Mouse (Mus musculus): Measurements from ENCODE around the gene Catsperz. TPM values are rescaled to one million over a fixed set of nuclear protein-coding genes. Genes with fewer than 3 reads are reported as not detected.

The Catsperz gene
- polyA plus RNA-seq, 1 experiment from 2014 or later = 1.6 TPM

GRCm38 (mm10) chr19:6892512-6892911 lies 32.7 kb downstream of the Catsperz start:
- H3K4me3 ChIP-seq (replicated peaks) = no peak overlapping the region
- H3K4me2 ChIP-seq = no peak overlapping the region
- H3K9ac ChIP-seq = no peak overlapping the region
- no peaks in the 10 kb centered on the region for H3K27me3 ChIP-seq (replicated peaks)
- no peak overlapping the region for H3K27ac ChIP-seq
- H3K36me3 ChIP-seq = no peaks in the 10 kb centered on the region
- no peak for ATAC-seq (ENCODE audit: insufficient read depth, low FRiP score, low read depth)
- WGBS = 60% methylated on average over 4 of the region's 4 CpGs
- no peaks in the 10 kb centered on the region for H3K9me3 ChIP-seq
- no peaks in the 10 kb centered on the region for H3K4me1 ChIP-seq

- ATAC-seq (ENCODE audit: insufficient read depth, low FRiP score, low read depth) = no peak
- no peaks in the 10 kb centered on the region for H3K36me3 ChIP-seq
- H3K27me3 ChIP-seq (replicated peaks) = no peaks in the 10 kb centered on the region
- whole genome bisulfite sequencing = 85% methylated on average over 4 of the region's 4 CpGs
- no peak overlapping the region for H3K9ac ChIP-seq
- H3K4me1 ChIP-seq = no peaks in the 10 kb centered on the region
- H3K27ac ChIP-seq = no peak overlapping the region
- no peak overlapping the region for H3K4me2 ChIP-seq
- no peak overlapping the region for H3K4me3 ChIP-seq (replicated peaks)
- H3K9me3 ChIP-seq = no peaks in the 10 kb centered on the region
Observed at GRCm38 (mm10) chr19:6877965-6878364, 47.2 kb downstream of the Catsperz start.

- no peaks in the 10 kb centered on the region for H3K36me3 ChIP-seq
- no peak overlapping the region for H3K4me2 ChIP-seq
- H3K27me3 ChIP-seq (replicated peaks) = no peaks in the 10 kb centered on the region
- H3K9me3 ChIP-seq = no peaks in the 10 kb centered on the region
- H3K4me3 ChIP-seq (replicated peaks) = no peak overlapping the region
- no peak overlapping the region for H3K27ac ChIP-seq
- ATAC-seq (ENCODE audit: insufficient read depth, low FRiP score, low read depth) = no peak
- peaks cover under 1% of the 10 kb centered on the region; the same call in 1 of the 2 replicates for H3K4me1 ChIP-seq
- H3K9ac ChIP-seq = no peak overlapping the region
Observed at GRCm38 (mm10) chr19:6876799-6877198, 48.4 kb downstream of the Catsperz start.

GRCm38 (mm10) chr19:6875834-6876233 lies 49.3 kb downstream of the Catsperz start:
- ATAC-seq (ENCODE audit: insufficient read depth, low FRiP score, low read depth) = no peak
- Histone ChIP-seq H3K4me3 (replicated peaks) (no peak overlapping the region), H3K27ac (no peak overlapping the region), H3K4me1 (peaks cover 3% of the 10 kb centered on the region; the same call in 1 of the 2 replicates), H3K9ac (no peak overlapping the region), H3K36me3 (no peaks in the 10 kb centered on the region), H3K9me3 (no peaks in the 10 kb centered on the region), H3K4me2 (no peak overlapping the region), H3K27me3 (replicated peaks) (no peaks in the 10 kb centered on the region)
- 80% methylated on average over 6 of the region's 6 CpGs for WGBS

- H3K27me3 ChIP-seq (replicated peaks) = no peaks in the 10 kb centered on the region
- H3K27ac ChIP-seq = no peak overlapping the region
- H3K4me2 ChIP-seq = no peak overlapping the region
- H3K4me3 ChIP-seq (replicated peaks) = no peak overlapping the region
- H3K4me1 ChIP-seq = peaks cover 3% of the 10 kb centered on the region; the same call in 1 of the 2 replicates
- WGBS = 73% methylated on average over 1 of the region's 1 CpGs
- no peaks in the 10 kb centered on the region for H3K9me3 ChIP-seq
- no peak for ATAC-seq (ENCODE audit: insufficient read depth, low FRiP score, low read depth)
- no peak overlapping the region for H3K9ac ChIP-seq
- H3K36me3 ChIP-seq = no peaks in the 10 kb centered on the region
Observed at GRCm38 (mm10) chr19:6874257-6874656, 50.9 kb downstream of the Catsperz start.

- no peak overlapping the region for H3K9ac ChIP-seq
- ATAC-seq (ENCODE audit: insufficient read depth, low FRiP score, low read depth) = no peak
- H3K27ac ChIP-seq = no peak overlapping the region
- no peak overlapping the region for H3K4me3 ChIP-seq (replicated peaks)
- peaks cover 3% of the 10 kb centered on the region; the same call in 1 of the 2 replicates for H3K4me1 ChIP-seq
- no peaks in the 10 kb centered on the region for H3K9me3 ChIP-seq
- no peaks in the 10 kb centered on the region for H3K36me3 ChIP-seq
- H3K27me3 ChIP-seq (replicated peaks) = no peaks in the 10 kb centered on the region
- no peak overlapping the region for H3K4me2 ChIP-seq
- WGBS = 71% methylated on average over 3 of the region's 3 CpGs
Observed at GRCm38 (mm10) chr19:6872701-6873100, 52.5 kb downstream of the Catsperz start.

Small RNA genes within 50 kb of the gene (microRNA-seq; reads per million reads assigned to microRNA genes)
- 1.2 reads per million for gene Mir6990

Other genes with a start within 250 kb of the Catsperz start
- 28.1 and 30.1 TPM in 2 replicates for gene Rps6ka4, start 84.7 kb downstream of the Catsperz start, polyA plus RNA-seq (2015; fragmentation: Nextera tagmentation; extraction: Ambion mirVana)
- 1.7 and 1.9 TPM in 2 replicates for gene Ccdc88b, start 67.2 kb downstream of the Catsperz start, polyA plus RNA-seq (2015; fragmentation: Nextera tagmentation; extraction: Ambion mirVana)
- gene Trmt112, start 15.7 kb downstream of the Catsperz start, polyA plus RNA-seq (2015; fragmentation: Nextera tagmentation; extraction: Ambion mirVana) = 130 and 135 TPM in 2 replicates
- gene Prdx5, start 15.3 kb downstream of the Catsperz start, polyA plus RNA-seq (2015; fragmentation: Nextera tagmentation; extraction: Ambion mirVana) = 228 and 279 TPM in 2 replicates
- gene Esrra, start 3.6 kb downstream of the Catsperz start, polyA plus RNA-seq (2015; fragmentation: Nextera tagmentation; extraction: Ambion mirVana) = 17.1 and 18.8 TPM in 2 replicates
- gene Kcnk4, start 9.1 kb upstream of the Catsperz start, polyA plus RNA-seq (2015; fragmentation: Nextera tagmentation; extraction: Ambion mirVana) = 0.67 and 0.86 TPM in 2 replicates
- 71.6 and 75.8 TPM in 2 replicates for gene Bad, start 16.5 kb upstream of the Catsperz start, polyA plus RNA-seq (2015; fragmentation: Nextera tagmentation; extraction: Ambion mirVana)
- 26.7 and 29.9 TPM in 2 replicates for gene Gpr137, start 17.1 kb upstream of the Catsperz start, polyA plus RNA-seq (2015; fragmentation: Nextera tagmentation; extraction: Ambion mirVana)
- gene Ppp1r14b, start 49.6 kb upstream of the Catsperz start, polyA plus RNA-seq (2015; fragmentation: Nextera tagmentation; extraction: Ambion mirVana) = 165 and 184 TPM in 2 replicates
- gene Plcb3, start 51.1 kb upstream of the Catsperz start, polyA plus RNA-seq (2015; fragmentation: Nextera tagmentation; extraction: Ambion mirVana) = 81.3 and 92.2 TPM in 2 replicates
- gene Fkbp2, start 55.1 kb upstream of the Catsperz start, polyA plus RNA-seq (2015; fragmentation: Nextera tagmentation; extraction: Ambion mirVana) = 156 and 163 TPM in 2 replicates
- gene Vegfb, start 62.3 kb upstream of the Catsperz start, polyA plus RNA-seq (2015; fragmentation: Nextera tagmentation; extraction: Ambion mirVana) = 43.9 and 44.8 TPM in 2 replicates
- 26.4 and 28.2 TPM in 2 replicates for gene Dnajc4, start 67.2 kb upstream of the Catsperz start, polyA plus RNA-seq (2015; fragmentation: Nextera tagmentation; extraction: Ambion mirVana)
- gene Nudt22, start 70.7 kb upstream of the Catsperz start, polyA plus RNA-seq (2015; fragmentation: Nextera tagmentation; extraction: Ambion mirVana) = 21.1 and 24.9 TPM in 2 replicates
- gene Trpt1, start 70.8 kb upstream of the Catsperz start, polyA plus RNA-seq (2015; fragmentation: Nextera tagmentation; extraction: Ambion mirVana) = 10.0 and 10.1 TPM in 2 replicates
- 14.0 and 16.2 TPM in 2 replicates for gene Fermt3, start 94.1 kb upstream of the Catsperz start, polyA plus RNA-seq (2015; fragmentation: Nextera tagmentation; extraction: Ambion mirVana)
- gene Stip1, start 114.6 kb upstream of the Catsperz start, polyA plus RNA-seq (2015; fragmentation: Nextera tagmentation; extraction: Ambion mirVana) = 185 and 219 TPM in 2 replicates
- gene Macrod1, start 131.4 kb upstream of the Catsperz start, polyA plus RNA-seq (2015; fragmentation: Nextera tagmentation; extraction: Ambion mirVana) = 11.7 and 13.3 TPM in 2 replicates
- gene Flrt1, start 180.3 kb upstream of the Catsperz start, polyA plus RNA-seq (2015; fragmentation: Nextera tagmentation; extraction: Ambion mirVana) = 3.5 and 4.2 TPM in 2 replicates

Measured in stomach, embryonic 15.5 days (tissue).